Mouse (Mus musculus) embryonic facial prominence, embryonic 12.5 days (tissue): ENCODE data around the gene Rs1. TPM values are rescaled to one million over a fixed set of nuclear protein-coding genes. Genes with fewer than 3 reads are reported as not detected.
"Not testable (repeated sequence)": the region's sequence is repeated elsewhere in the genome, so short reads cannot be mapped to it uniquely, and the experiment has no call there.

ENCODE experiments used
- ATAC-seq: fragments of 200-750 bp; cut with Nextera tagmentation; 2 replicates; pipeline ENCODE4 v1.8.0; 2017; ENCODE audit not compliant: insufficient number of reproducible peaks, insufficient read depth, low FRiP score, low TSS enrichment
- H3K27ac ChIP-seq: fragments of 300-500 bp; sonication (generic); 2 replicates; pipeline ENCODE4 v1.5.1; 2016; ENCODE audit warnings: mild to moderate bottlenecking
- H3K27me3 ChIP-seq: fragments of 300-500 bp; sonication (generic); 2 replicates; pipeline ENCODE4 v1.6.1; 2016; ENCODE audit warnings: mild to moderate bottlenecking, moderate library complexity
- H3K36me3 ChIP-seq: fragments of 300-500 bp; sonication (generic); 2 replicates; pipeline ENCODE4 v1.6.1; 2016; ENCODE audit warnings: mild to moderate bottlenecking
- H3K4me1 ChIP-seq: fragments of 300-500 bp; sonication (generic); 2 replicates; pipeline ENCODE4 v1.6.1; 2016
- H3K4me2 ChIP-seq: fragments of 300-500 bp; sonication (generic); replicated peaks from 2 replicates; pipeline ENCODE4 v1.6.1; 2016; ENCODE audit warnings: mild to moderate bottlenecking, moderate library complexity
- H3K4me3 ChIP-seq: fragments of 300-500 bp; sonication (generic); 2 replicates; pipeline ENCODE4 v1.5.1; 2016; ENCODE audit warnings: mild to moderate bottlenecking
- H3K9ac ChIP-seq: fragments of 300-500 bp; sonication (generic); 2 replicates; pipeline ENCODE4 v1.6.1; 2016; ENCODE audit warnings: mild to moderate bottlenecking, moderate library complexity
- H3K9me3 ChIP-seq: fragments of 300-500 bp; sonication (generic); 2 replicates; pipeline ENCODE4 v1.6.1; 2016; ENCODE audit warnings: mild to moderate bottlenecking, moderate library complexity
- WGBS: fragments of 180-500 bp; shearing (Covaris S2); methylation state at CpG from one replicate; pipeline ENCODE4 v1.1.7; 2016; 5-methylcytosine and 5-hydroxymethylcytosine counted together
- polyA plus RNA-seq: library from polyadenylated mRNA; unstranded; fragments of >200 nt; fragmentation: Nextera tagmentation; extraction: Ambion mirVana; gene quantifications from 2 replicates; pipeline ENCODE4 v1.2.1, GENCODE M21; 2016

Gene Rs1
- polyA plus RNA-seq, result not detected in 2 replicates

- H3K4me2 ChIP-seq, result peak within 1 kb of the TSS; percentile 37
- WGBS, result 73% methylated on average over 2 of the region's 2 CpGs
Observed at GRCm38 (mm10) chrX:160767713-160768112, at the start of gene Rs1. Gene Rs1, plus strand, starts transcription at chrX:160768013.

GRCm38 (mm10) chrX:160735650-160736049 is 32.2 kb upstream of the Rs1 start, which contains the start of gene Ppef1:
Gene Ppef1, minus strand, starts transcription at chrX:160735765.
- Histone ChIP-seq H3K9me3 (no peaks in the 10 kb centered on the region), H3K36me3 (no peaks in the 10 kb centered on the region), H3K9ac (no peak within 1 kb of the TSS), H3K4me2 (no peak within 1 kb of the TSS), H3K27me3 (0 out of 2 replicates have a peak, but pooled peaks cover 3% of the 10 kb centered on the region), H3K27ac (no peak within 1 kb of the TSS), H3K4me1 (no peaks in the 10 kb centered on the region), H3K4me3 (no peak within 1 kb of the TSS)
- ATAC-seq, result no peak
- WGBS, result 57% methylated on average over 5 of the region's 5 CpGs

More at GRCm38 (mm10) chrX:160767713-160768112, at the start of gene Rs1:
- Histone ChIP-seq H3K27me3 (peaks cover 6% of the 10 kb centered on the region; the same call in 1 of the 2 replicates), H3K4me1 (no peaks in the 10 kb centered on the region), H3K9me3 (no peaks in the 10 kb centered on the region), H3K9ac (no peak within 1 kb of the TSS), H3K27ac (no peak within 1 kb of the TSS), H3K36me3 (no peaks in the 10 kb centered on the region), H3K4me3 (peak within 1 kb of the TSS; percentile 37; the same call in 1 of the 2 replicates)
- no peak for ATAC-seq

GRCm38 (mm10) chrX:160745399-160745798 is 22.4 kb upstream of the Rs1 start:
- Histone ChIP-seq H3K27me3 (no peaks in the 10 kb centered on the region), H3K4me1 (no peaks in the 10 kb centered on the region), H3K9ac (no peak overlapping the region), H3K36me3 (no peaks in the 10 kb centered on the region), H3K9me3 (no peaks in the 10 kb centered on the region), H3K4me2 (no peak overlapping the region), H3K4me3 (no peak overlapping the region), H3K27ac (no peak overlapping the region)
- ATAC-seq, result no peak
- WGBS, result 86% methylated on average over 1 of the region's 1 CpGs

- no peak for ATAC-seq
- Histone ChIP-seq H3K9ac (no peak overlapping the region), H3K36me3 (no peaks in the 10 kb centered on the region), H3K27me3 (no peaks in the 10 kb centered on the region), H3K27ac (no peak overlapping the region), H3K9me3 (no peaks in the 10 kb centered on the region), H3K4me1 (no peaks in the 10 kb centered on the region), H3K4me3 (no peak overlapping the region), H3K4me2 (no peak overlapping the region)
- WGBS, result 72% methylated on average over 1 of the region's 1 CpGs
Observed at GRCm38 (mm10) chrX:160748653-160749052, 19.2 kb upstream of the Rs1 start.

GRCm38 (mm10) chrX:160750808-160751207 is 17.0 kb upstream of the Rs1 start:
- H3K27me3 ChIP-seq, result 0 out of 2 replicates have a peak, but pooled peaks cover 3% of the 10 kb centered on the region

GRCm38 (mm10) chrX:160765389-160766232 is 2.2 kb upstream of the Rs1 start:
- Histone ChIP-seq H3K27me3 (no peaks in the 10 kb centered on the region), H3K9ac (no peak overlapping the region), H3K27ac (no peak overlapping the region), H3K4me1 (no peaks in the 10 kb centered on the region), H3K36me3 (no peaks in the 10 kb centered on the region), H3K9me3 (no peaks in the 10 kb centered on the region), H3K4me2 (peak overlapping the region; percentile 43), H3K4me3 (peak overlapping the region; percentile 42)
- ATAC-seq, result peak; percentile 89
- WGBS, result 23% methylated on average over 30 of the region's 30 CpGs

More at GRCm38 (mm10) chrX:160750808-160751207, 17.0 kb upstream of the Rs1 start:
- H3K9ac ChIP-seq, result no peak overlapping the region
- no peaks in the 10 kb centered on the region for H3K36me3 ChIP-seq
- H3K4me1 ChIP-seq, result no peaks in the 10 kb centered on the region
- no peak overlapping the region for H3K4me3 ChIP-seq
- H3K4me2 ChIP-seq, result no peak overlapping the region
- ATAC-seq, result no peak
- no peak overlapping the region for H3K27ac ChIP-seq
- 91% methylated on average over 8 of the region's 8 CpGs for WGBS
- no peaks in the 10 kb centered on the region for H3K9me3 ChIP-seq

- Histone ChIP-seq H3K36me3 (no peaks in the 10 kb centered on the region), H3K4me2 (peak overlapping the region; percentile 37), H3K27me3 (peaks cover 3% of the 10 kb centered on the region; the same call in 1 of the 2 replicates), H3K4me1 (no peaks in the 10 kb centered on the region), H3K9ac (no peak overlapping the region), H3K4me3 (peak overlapping the region; percentile 37), H3K27ac (no peak overlapping the region), H3K9me3 (no peaks in the 10 kb centered on the region)
- ATAC-seq, result no peak
- 17% methylated on average over 15 of the region's 15 CpGs for WGBS
Observed at GRCm38 (mm10) chrX:160766233-160766616, 1.6 kb upstream of the Rs1 start.

GRCm38 (mm10) chrX:160769622-160770021 is 1.8 kb downstream of the Rs1 start:
- not testable (repeated sequence) for H3K9me3 ChIP-seq, H3K4me1 ChIP-seq, H3K27ac ChIP-seq, H3K4me2 ChIP-seq, H3K4me3 ChIP-seq, H3K27me3 ChIP-seq, H3K36me3 ChIP-seq, ATAC-seq, H3K9ac ChIP-seq
- 79% methylated on average over 5 of the region's 5 CpGs for WGBS

GRCm38 (mm10) chrX:160773033-160773432 is 5.2 kb downstream of the Rs1 start:
- Histone ChIP-seq H3K9me3 (no peaks in the 10 kb centered on the region), H3K27ac (no peak overlapping the region), H3K9ac (no peak overlapping the region), H3K4me3 (no peak overlapping the region), H3K27me3 (peaks cover 6% of the 10 kb centered on the region; the same call in 1 of the 2 replicates), H3K4me1 (no peaks in the 10 kb centered on the region), H3K36me3 (no peaks in the 10 kb centered on the region), H3K4me2 (no peak overlapping the region)
- 13% methylated on average over 1 of the region's 1 CpGs for WGBS
- no peak for ATAC-seq

- Histone ChIP-seq H3K9ac (no peak overlapping the region), H3K36me3 (no peaks in the 10 kb centered on the region), H3K4me3 (no peak overlapping the region), H3K4me2 (no peak overlapping the region), H3K9me3 (no peaks in the 10 kb centered on the region), H3K27me3 (no peaks in the 10 kb centered on the region; the same call in 1 of the 2 replicates), H3K27ac (no peak overlapping the region), H3K4me1 (no peaks in the 10 kb centered on the region)
- no peak for ATAC-seq
- WGBS, result 63% methylated on average over 5 of the region's 5 CpGs
Observed at GRCm38 (mm10) chrX:160782276-160782675, 14.5 kb downstream of the Rs1 start.

GRCm38 (mm10) chrX:160794920-160795319 is 27.1 kb downstream of the Rs1 start:
- Histone ChIP-seq H3K27ac (no peak overlapping the region), H3K9me3 (no peaks in the 10 kb centered on the region), H3K36me3 (no peaks in the 10 kb centered on the region), H3K27me3 (0 out of 2 replicates have a peak, but pooled peaks cover 4% of the 10 kb centered on the region), H3K4me3 (no peak overlapping the region), H3K4me1 (no peaks in the 10 kb centered on the region), H3K4me2 (no peak overlapping the region), H3K9ac (no peak overlapping the region)
- ATAC-seq, result no peak
- WGBS, result 75% methylated on average over 4 of the region's 4 CpGs
